Mouse (Mus musculus) frontal cortex, postnatal 36 days (tissue): Measurements from ENCODE around the gene Vps51.
A peak's percentile ranks its signal among the peaks of the same experiment; 100 is the strongest.

Experiments
- DNase-seq, 2 experiments: peaks; one replicate each; pipeline ENCODE4 v3.0.0; 2022; ENCODE audit warnings: low spot score in 2 of 2

Vps51 gene

DNA sequence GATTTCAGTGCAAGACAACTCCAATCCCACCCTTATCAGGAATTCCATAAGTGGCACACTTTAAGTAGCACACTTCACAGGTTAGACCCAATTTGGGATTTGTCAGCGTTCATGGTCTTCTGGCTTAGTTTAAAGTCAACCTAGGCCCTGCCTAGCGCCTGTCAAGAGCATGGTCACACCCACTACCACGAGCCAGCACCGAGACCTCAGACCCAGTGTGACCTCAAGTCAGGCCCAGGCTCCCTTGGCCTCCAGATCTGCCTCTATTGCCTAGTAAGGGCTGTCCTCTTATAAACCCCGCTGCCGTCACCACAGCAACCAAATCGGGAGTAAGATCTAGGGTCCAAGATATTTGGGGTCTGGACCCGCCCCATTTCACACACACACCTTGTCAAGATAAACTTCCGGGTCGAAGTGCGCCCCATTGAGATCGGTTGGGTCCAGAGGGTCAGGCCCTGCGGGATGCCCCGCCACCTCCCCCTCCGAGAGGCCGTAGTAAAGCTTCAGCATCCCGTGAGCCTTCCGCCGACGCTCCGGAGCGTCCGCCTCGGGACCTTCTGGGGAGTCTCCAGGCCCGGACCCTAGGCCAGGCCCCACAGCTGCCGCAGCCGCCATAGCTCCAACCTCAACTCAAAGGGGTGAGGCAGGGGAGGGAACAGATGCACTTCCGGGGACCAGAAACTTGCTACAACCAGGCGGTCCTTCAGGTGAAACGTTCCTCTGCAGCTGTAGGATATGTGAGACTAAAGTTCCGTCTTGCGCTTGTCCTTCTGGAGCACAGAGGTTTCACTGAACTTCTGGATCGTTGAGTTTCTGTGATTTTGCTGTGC, at the start of gene Vps51:
Gene Vps51 (minus strand): TSS at position 668 of the 830 bp plus-strand sequence.
- peak; percentile 89 to 93 for DNase-seq

DNA sequence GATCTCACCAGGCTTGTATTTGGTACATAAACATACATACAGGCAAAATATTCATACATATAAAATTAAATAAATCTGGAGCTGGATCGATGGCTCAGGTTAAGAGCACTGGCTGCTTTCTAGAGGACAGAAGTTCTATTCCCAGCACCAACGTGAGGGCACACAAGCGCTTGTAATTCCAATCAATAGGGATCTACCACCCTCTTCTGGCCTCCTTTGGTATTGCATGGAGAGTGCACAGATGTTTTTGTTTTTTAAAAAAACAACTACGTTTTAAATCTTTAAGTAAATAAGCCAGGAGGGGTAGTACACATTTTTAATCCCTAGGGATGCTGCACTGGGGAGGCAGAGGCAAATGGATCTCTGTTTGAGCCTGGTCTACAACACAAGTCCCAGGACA, 49.3 kb upstream of the Vps51 start:
- no peak for DNase-seq

- DNase-seq: no peak
Measured at GRCm38 (mm10) chr19:6124898-6125297, 47.9 kb upstream of the Vps51 start.

DNA sequence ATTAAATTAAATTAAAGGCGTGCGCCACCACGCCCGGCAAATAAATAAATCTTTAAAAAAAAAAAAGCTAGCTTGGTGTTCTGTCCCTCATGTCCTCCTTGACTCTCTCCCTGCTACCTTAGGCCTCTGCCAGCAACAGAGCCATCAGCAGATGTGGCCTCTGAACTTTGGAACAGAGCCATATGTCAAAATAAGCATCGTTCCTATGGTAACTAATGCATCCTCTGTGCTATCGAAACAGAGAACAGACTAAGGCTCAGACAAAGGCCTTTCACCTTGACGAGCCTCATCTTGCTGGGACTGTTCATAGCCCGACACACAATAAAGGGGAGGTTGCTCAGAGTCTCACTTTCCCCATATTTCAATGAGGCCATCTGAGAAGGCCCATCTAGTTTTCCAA, 46.3 kb upstream of the Vps51 start:
- no peak for DNase-seq

- DNase-seq: no peak
Measured at GRCm38 (mm10) chr19:6121761-6122160, 44.7 kb upstream of the Vps51 start.

DNA sequence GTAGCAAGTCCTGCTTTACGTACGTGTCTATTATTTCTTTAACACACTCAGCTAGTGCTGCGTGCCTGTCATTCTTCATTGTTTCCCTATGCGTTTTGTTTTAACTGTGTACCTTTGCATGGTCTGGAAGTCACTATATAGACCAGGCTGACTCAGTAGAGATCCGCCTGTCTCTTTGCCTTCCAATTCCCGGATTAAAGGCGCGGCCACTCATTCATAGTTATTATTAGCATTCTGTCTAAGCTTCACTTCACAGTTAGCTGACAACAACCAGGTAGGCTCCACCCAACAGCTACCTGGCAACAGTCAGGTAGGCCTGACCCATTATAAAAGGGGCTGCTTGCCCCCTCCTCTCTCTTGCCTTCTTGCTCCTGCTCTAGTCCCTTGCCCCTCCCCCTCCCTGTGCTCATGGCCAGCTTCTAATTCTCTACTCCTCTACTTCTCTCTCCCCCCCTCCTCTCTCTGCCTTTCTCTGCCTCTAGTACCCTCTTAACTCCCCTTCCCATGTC, 41.7 kb upstream of the Vps51 start:
- DNase-seq: no peak

GRCm38 (mm10) chr19:6117986-6118676, 41.1 kb upstream of the Vps51 start, which contains the start of gene Sac3d1:
TSS of gene Sac3d1 (minus strand) at chr19:6118650.
- peak; percentile 90 to 93 for DNase-seq

GRCm38 (mm10) chr19:6117346-6117985, 40.4 kb upstream of the Vps51 start:
- DNase-seq: peak in 1 of 2 experiments; percentile 27

- DNase-seq: no peak
Measured at GRCm38 (mm10) chr19:6116113-6116850, 39.3 kb upstream of the Vps51 start.

- DNase-seq: no peak
Measured at GRCm38 (mm10) chr19:6113116-6113515, 36.1 kb upstream of the Vps51 start.

GRCm38 (mm10) chr19:6105586-6105985, 28.6 kb upstream of the Vps51 start, which contains the start of gene Naaladl1:
TSS of gene Naaladl1 (plus strand) at chr19:6105782.
- no peak for DNase-seq

DNA sequence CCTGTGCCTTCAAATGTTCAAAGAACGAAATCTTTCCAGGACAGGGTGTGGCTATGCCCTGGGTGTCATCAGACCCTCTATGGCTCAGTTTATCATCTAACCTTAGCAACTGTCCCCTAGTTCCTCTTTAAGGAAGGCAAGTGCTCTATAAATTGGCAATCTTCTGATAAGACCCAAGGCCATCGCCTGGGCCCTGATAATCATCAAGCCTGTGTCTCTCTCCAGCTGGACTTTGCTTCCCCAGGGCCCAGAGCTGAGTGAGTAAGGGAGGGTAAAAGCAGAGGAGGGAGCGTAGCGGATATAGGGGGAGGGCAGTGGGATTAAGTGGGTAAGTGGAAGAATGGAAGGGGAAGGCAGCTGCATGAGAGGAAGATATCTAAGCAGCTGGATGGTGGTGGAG, 27.4 kb upstream of the Vps51 start:
- no peak for DNase-seq

GRCm38 (mm10) chr19:6102169-6102853, 25.3 kb upstream of the Vps51 start:
- no peak for DNase-seq

DNA sequence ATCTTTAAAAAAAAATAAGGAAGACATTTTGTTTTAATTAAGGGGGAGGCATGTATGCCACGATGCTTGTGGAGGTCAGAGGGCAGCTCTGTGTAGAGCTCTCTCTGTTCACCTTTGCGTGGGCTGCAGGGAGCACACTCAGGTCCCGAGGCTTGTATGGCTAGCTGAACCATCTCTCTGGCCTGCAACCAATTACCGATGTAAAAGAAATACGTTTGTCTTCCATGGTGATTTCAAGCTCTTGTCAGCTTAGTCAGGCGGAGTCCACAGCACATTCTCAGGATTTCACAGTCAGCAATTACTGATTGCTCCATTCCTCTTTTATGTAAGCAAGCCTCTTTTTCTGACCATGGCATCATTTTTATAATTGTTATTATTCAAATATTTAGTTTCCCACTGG, 24.2 kb upstream of the Vps51 start:
- no peak for DNase-seq

- DNase-seq: no peak
Measured at GRCm38 (mm10) chr19:6097847-6098246, 20.8 kb upstream of the Vps51 start.

DNA sequence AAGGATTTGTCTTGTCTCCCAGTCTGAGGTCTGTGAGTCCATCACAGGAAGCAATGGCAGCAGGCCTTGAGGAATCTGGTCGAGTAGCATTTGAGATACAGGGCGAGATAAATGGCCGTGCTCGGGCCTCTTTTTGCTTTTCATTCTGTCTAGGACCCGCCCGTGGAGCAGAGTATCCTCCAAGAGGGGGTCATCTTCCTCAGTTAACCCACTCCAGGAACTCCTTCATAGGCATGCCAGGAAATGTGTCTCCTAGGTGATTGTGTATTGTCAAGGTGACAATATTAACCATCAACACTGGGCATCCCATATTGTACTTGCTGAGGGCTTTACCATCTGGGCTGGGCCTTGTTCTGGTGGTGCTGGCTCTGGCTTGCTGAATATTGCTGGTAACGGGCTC, 17.1 kb upstream of the Vps51 start, which contains the start of gene AC131692.1:
Gene AC131692.1 (plus strand): TSS at position 301 of the 400 bp plus-strand sequence.
- no peak for DNase-seq

GRCm38 (mm10) chr19:6088841-6089240, 11.8 kb upstream of the Vps51 start:
- no peak for DNase-seq

GRCm38 (mm10) chr19:6085417-6085879, 8.4 kb upstream of the Vps51 start:
- DNase-seq: no peak

DNA sequence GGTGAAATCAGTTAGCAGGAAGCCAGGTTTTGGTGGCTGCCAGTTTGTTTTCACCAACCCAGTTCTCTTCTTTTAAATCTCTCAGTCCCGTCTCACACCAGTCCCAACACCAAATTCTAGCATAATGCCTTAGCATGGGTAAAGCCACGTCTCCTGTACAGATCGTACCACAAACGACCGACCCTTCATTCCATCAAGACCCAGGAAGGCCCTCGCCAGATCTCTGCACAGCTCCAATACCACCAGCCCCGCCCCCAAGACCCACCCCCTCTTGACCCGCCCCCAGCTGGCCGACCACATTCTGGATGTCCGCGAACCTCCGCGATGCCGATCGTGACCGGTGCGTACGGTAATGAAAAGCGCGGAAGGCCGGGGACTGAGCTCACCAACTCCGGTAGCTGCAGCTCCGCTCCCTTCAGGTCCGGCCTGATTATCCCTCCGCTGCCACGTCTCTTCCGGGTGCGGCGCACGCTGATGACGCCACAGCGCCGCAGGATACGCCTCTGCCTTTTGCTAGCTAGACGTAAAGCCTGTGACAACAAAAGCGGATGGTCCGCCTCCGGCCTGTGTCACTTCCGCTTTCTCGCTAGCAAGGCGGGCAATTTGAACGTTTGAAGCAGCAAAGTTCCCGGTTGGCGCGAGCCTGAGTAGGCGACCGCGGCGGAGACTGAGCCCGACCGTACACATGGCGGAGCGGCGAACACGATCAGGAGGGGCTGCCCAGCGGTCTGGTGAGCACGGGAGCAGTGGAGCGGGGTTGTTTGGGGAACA, 7.6 kb upstream of the Vps51 start, which contains the start of the genes Zfpl1 and Cdca5:
Gene Zfpl1 (minus strand): TSS at position 479 of the 771 bp plus-strand sequence.
Gene Cdca5 (plus strand): TSS at position 506 of the 771 bp plus-strand sequence.
- DNase-seq: peak; percentile 95 to 98

DNA sequence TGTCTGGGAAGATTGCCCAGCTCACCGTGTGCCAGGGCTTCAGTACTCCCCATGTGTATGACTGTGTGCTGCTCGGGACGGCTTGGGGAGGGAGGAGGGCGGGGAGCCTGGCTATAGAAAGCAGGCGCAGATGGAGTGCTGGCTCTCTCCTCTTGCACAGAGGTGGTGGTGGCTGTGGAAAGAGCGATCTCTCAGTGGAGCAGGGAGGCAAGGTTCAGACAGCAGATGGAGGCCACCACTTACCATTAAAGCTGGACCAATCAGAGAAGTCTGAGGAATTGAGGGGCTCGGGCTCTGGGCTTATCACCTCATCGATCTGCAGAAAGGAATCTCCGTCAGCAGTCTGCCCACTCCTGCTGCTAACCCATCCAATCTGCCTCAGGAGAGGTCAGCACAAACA, 5.1 kb upstream of the Vps51 start, which contains the start of gene Gm28374:
Gene Gm28374 (minus strand): TSS at position 101 of the 400 bp plus-strand sequence.
- DNase-seq: no peak
